Mouse (Mus musculus) stomach, postnatal 0 days (tissue): ENCODE results near the gene AI837181. TPM values are rescaled to one million over a fixed set of nuclear protein-coding genes. Genes with fewer than 3 reads are reported as not detected.

Experiments used
- ATAC-seq: fragments of 200-750 bp; cut with Nextera tagmentation; 2 replicates; pipeline ENCODE4 v1.8.0; 2017; ENCODE audit not compliant: low FRiP score, low TSS enrichment
- DNase-seq: peaks from one replicate; pipeline ENCODE4 v3.0.0-alpha.2; 2016; ENCODE audit warnings: low spot score
- H3K27ac ChIP-seq: fragments of 300-500 bp; sonication (generic); replicated peaks from 2 replicates; pipeline ENCODE4 v1.5.1; 2014; ENCODE audit warnings: mild to moderate bottlenecking, control low read depth
- H3K27me3 ChIP-seq: fragments of 300-500 bp; sonication (generic); 2 replicates; pipeline ENCODE4 v1.6.1; 2014; ENCODE audit warnings: low read length; ENCODE audit not compliant: control insufficient read depth, insufficient read depth
- H3K36me3 ChIP-seq: fragments of 300-500 bp; sonication (generic); 2 replicates; pipeline ENCODE4 v1.6.1; 2014; ENCODE audit warnings: low read length, mixed read lengths; ENCODE audit not compliant: control insufficient read depth, insufficient read depth
- H3K4me1 ChIP-seq: fragments of 300-500 bp; sonication (generic); replicated peaks from 2 replicates; pipeline ENCODE4 v1.6.1; 2014; ENCODE audit warnings: antibody characterized with exemption; ENCODE audit not compliant: control insufficient read depth, insufficient read depth
- H3K4me2 ChIP-seq: fragments of 300-500 bp; sonication (generic); replicated peaks from 2 replicates; pipeline ENCODE4 v1.6.1; 2014; ENCODE audit warnings: low read depth, mild to moderate bottlenecking, control low read depth, moderate library complexity
- H3K4me3 ChIP-seq: fragments of 300-500 bp; sonication (generic); 2 replicates; pipeline ENCODE4 v1.5.1; 2014; ENCODE audit warnings: low read depth, low read length, control low read depth
- H3K9ac ChIP-seq: fragments of 300-500 bp; sonication (generic); 2 replicates; pipeline ENCODE4 v1.6.1; 2014; ENCODE audit warnings: mild to moderate bottlenecking, low read length, control low read depth, mixed read lengths
- H3K9me3 ChIP-seq: fragments of 300-500 bp; sonication (generic); 2 replicates; pipeline ENCODE4 v1.6.1; 2016; ENCODE audit warnings: low read length; ENCODE audit not compliant: control insufficient read depth
- CTCF ChIP-seq: IDR thresholded peaks from 2 replicates; pipeline ENCODE4 v1.5.1; 2016; ENCODE audit warnings: antibody characterized with exemption, low read depth, mild to moderate bottlenecking, moderate library complexity
- EP300 ChIP-seq: optimal IDR thresholded peaks from 2 replicates; pipeline ENCODE3; 2016; ENCODE audit warnings: antibody characterized with exemption
- WGBS: fragments of 180-500 bp; shearing (Covaris S2); extraction: QIAGEN DNeasy Blood & Tissue Kit; methylation state at CpG from one replicate; pipeline ENCODE4 v1.1.7; 2014; 5-methylcytosine and 5-hydroxymethylcytosine counted together
- polyA plus RNA-seq: library from polyadenylated mRNA; unstranded; fragments of >200 nt; fragmentation: Nextera tagmentation; extraction: Ambion mirVana; gene quantifications from 2 replicates; pipeline ENCODE4 v1.2.1, GENCODE M21; 2015

The AI837181 gene
- polyA plus RNA-seq, 1 experiment from 2014 or later, result 36.5 TPM

DNA sequence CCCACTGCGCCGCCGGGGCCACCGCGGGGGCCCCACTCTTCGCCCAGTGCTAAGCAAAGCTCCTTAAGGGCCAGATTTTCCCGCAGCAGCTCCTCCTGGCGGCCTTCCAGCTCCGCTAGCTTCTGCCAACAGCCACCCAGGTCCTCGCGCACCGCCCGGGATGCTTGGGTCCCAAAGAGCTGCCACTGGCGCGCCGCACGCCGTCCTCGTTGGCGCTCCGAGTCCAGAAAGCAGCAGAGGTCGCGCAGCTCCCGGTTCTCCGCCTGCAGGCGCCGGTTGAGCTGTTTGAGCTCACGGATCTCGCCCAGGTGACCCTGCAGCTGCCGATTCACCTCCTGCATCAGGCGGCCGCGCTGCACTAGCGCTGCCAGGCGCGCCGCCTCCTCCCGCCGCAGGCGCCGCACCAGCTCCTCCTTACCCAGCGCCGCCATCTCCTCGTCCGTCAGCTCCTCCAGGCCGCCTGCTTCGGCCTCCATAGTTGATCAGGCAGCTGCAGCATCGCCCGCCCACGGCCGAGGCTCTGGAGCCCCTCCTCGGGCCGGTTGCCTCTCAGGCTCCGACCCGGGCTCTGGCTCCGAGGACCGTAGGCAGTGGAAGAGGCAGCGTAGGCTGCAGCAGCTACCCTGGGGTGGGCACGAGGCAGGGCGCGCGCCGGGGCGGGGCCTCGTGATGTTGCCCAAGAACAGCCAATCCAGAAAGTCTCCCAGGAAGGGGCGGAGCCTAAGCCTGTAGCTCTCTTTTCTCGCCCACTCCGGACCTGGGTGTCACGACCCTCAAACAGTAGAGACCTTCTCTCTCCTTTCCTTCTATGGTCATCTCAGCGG, 32.2 kb downstream of the AI837181 start:
- Histone ChIP-seq H3K27ac (peak overlapping the region; percentile 98), H3K36me3 (peaks cover 5% of the 10 kb centered on the region), H3K27me3 (no peaks in the 10 kb centered on the region), H3K9me3 (no peaks in the 10 kb centered on the region), H3K9ac (peak overlapping the region; percentile 91), H3K4me3 (peak overlapping the region; percentile 82), H3K4me2 (peak overlapping the region; percentile 91), H3K4me1 (peaks cover 2% of the 10 kb centered on the region; the same call in 1 of the 2 replicates)
- WGBS, result under 1% methylated on average over 69 of the region's 70 CpGs
- TF ChIP-seq CTCF, result peak; percentile 18; the same call in 1 of the 2 replicates
- TF ChIP-seq EP300, result no peak
- peak; percentile 86 for ATAC-seq
- peak; percentile 94 for DNase-seq

DNA sequence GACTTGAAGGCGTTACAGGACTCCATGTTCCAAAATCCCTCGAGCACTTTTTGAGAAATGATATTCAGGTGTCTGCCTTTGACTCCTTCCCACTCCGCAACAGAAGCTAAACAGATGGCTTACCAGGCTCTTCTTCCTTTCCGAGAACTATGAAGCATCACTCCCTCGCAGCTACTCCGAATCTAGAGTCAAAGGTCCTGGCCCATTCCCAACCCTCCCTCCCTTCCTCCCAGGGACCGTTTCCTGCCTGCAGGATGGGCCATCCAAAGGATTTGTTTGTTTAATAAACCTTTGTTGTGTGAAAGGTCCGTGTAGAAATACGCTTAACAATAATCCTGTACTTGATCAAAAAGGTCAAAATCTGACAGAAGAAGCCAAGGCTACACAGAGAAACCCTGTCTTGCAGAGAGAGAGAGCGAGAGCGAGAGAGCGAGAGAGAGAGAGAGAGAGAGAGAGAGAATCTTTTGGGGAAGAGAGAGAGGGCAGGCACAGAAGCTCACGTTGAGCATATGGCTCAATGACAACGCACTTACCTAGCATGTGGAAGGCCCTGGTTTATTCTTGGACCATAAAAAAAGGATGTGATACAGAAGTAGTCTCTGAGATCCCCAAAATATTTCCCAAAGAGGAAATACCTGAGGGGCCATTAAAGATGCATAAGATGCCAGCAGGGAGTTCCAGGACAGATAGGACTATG, 33.0 kb downstream of the AI837181 start, which contains the start of gene Ccdc85b:
Ccdc85b (minus strand) TSS at position 149 of the 697 bp plus-strand sequence.
- H3K27me3 ChIP-seq, result no peaks in the 10 kb centered on the region
- peaks cover 5% of the 10 kb centered on the region for H3K36me3 ChIP-seq
- H3K4me1 ChIP-seq, result peaks cover 2% of the 10 kb centered on the region; the same call in 1 of the 2 replicates
- 5% methylated on average over 14 of the region's 14 CpGs for WGBS
- no peak for ATAC-seq
- DNase-seq, result no peak
- H3K9ac ChIP-seq, result peak within 1 kb of the TSS; percentile 91
- H3K4me3 ChIP-seq, result peak within 1 kb of the TSS; percentile 82
- peak within 1 kb of the TSS; percentile 98 for H3K27ac ChIP-seq
- TF ChIP-seq CTCF (no peak), EP300 (no peak)
- no peaks in the 10 kb centered on the region for H3K9me3 ChIP-seq
- peak within 1 kb of the TSS; percentile 91 for H3K4me2 ChIP-seq

DNA sequence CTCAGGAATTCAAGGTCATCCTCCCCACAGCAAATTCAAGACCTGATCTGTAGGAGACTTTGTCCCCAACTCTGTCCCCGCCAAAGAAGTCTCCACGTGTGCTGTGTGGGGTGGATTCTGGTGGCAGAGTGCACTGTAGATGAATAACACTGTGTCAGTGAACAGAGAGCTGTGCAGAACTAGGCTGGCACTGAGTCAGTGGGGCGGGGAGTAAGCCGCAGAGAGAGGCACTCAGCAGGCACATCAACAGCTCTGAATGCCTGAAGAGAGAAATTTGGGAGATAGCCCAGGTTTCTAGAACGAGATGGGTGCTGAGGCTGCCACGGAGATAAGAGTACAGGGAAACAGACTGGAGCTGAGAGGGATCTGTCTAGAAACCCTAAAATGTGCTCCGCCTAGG, 34.1 kb downstream of the AI837181 start:
- 66% methylated on average over 7 of the region's 7 CpGs for WGBS
- no peak for ATAC-seq
- DNase-seq, result no peak

DNA sequence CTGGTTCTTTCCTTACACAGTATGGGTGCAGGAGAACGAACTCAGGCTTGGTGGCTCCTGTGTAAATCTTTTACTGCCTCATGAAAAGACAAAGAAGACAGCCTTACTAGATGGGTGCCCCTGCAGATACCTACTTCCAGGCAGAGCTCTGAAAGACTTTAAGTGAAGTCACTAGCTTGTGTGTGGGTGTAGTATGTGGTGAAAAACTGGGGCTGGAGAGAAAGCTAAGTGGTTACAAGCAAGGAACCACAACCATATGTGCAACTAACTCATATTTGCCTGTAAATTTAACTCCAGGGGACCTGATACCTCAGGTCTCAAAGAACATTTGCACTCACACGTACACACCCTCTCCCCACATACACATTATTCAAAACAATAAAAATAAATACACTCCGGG, 35.0 kb downstream of the AI837181 start:
- 29% methylated on average over 3 of the region's 3 CpGs for WGBS
- Histone ChIP-seq H3K9me3 (no peaks in the 10 kb centered on the region), H3K27me3 (no peaks in the 10 kb centered on the region), H3K4me2 (peak overlapping the region; percentile 92), H3K27ac (no peak overlapping the region), H3K36me3 (peaks cover 3% of the 10 kb centered on the region; the same call in 1 of the 2 replicates), H3K4me1 (peaks cover 2% of the 10 kb centered on the region; the same call in 1 of the 2 replicates), H3K4me3 (peak overlapping the region; percentile 71), H3K9ac (peak overlapping the region; percentile 59)
- ATAC-seq (no peak), DNase-seq (no peak)
- no peak for TF ChIP-seq EP300
- TF ChIP-seq CTCF, result no peak

More for the DNA sequence above, 34.1 kb downstream of the AI837181 start:
- Histone ChIP-seq H3K9me3 (no peaks in the 10 kb centered on the region), H3K4me2 (no peak overlapping the region), H3K4me1 (peaks cover 2% of the 10 kb centered on the region; the same call in 1 of the 2 replicates), H3K27ac (peak overlapping the region; percentile 40; the same call in 1 of the 2 replicates), H3K4me3 (no peak overlapping the region), H3K36me3 (peaks cover 7% of the 10 kb centered on the region), H3K9ac (no peak overlapping the region), H3K27me3 (no peaks in the 10 kb centered on the region)
- TF ChIP-seq EP300, result no peak
- no peak for TF ChIP-seq CTCF

DNA sequence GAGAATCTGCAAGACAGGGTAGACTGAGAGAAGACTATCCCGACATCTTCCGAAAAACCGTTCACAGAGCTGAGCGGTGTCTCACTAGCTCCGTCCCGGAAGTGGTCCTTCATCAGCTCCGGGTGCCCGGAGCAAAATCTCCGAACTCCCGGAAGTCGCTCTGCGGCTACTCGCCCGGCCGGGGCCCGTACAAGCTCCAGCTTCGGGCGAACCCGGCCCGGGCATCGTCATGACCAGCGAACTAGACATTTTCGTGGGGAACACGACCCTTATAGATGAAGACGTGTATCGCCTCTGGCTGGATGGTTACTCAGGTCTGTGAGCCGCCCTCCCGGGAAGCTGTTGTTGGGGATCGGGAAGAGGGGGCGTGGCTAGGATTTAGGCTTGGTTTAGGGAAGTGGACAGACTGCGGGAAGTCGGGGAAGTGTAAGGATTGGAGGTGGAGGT, 35.5 kb downstream of the AI837181 start, which contains the start of gene Fibp:
Fibp (plus strand) TSS at position 151 of the 447 bp plus-strand sequence.
- Histone ChIP-seq H3K27ac (peak within 1 kb of the TSS; percentile 73), H3K9me3 (no peaks in the 10 kb centered on the region), H3K4me1 (0 out of 2 replicates have a peak, but pooled peaks cover 2% of the 10 kb centered on the region), H3K4me2 (peak within 1 kb of the TSS; percentile 92), H3K4me3 (peak within 1 kb of the TSS; percentile 71), H3K27me3 (no peaks in the 10 kb centered on the region), H3K9ac (peak within 1 kb of the TSS; percentile 80), H3K36me3 (peaks cover 8% of the 10 kb centered on the region)
- peak; percentile 92 for DNase-seq
- TF ChIP-seq EP300 (no peak), CTCF (no peak)
- WGBS, result under 1% methylated on average over 32 of the region's 32 CpGs
- peak; percentile 79 for ATAC-seq
